Mouse (Mus musculus): ENCODE measurements at regions not wholly inside any gene's neighbourhood (a gene's known extent, or its start where the extent isn't known, plus 50 kb on each side); places are given as distances from the start of the nearest gene placed in this dataset.

GRCm38 (mm10) chr19:26068553-26068952, 396.3 kb downstream of the Dmrt2 start:
- H3K4me1 ChIP-seq (replicated peaks; ENCODE audit: control insufficient read depth, insufficient read depth, low read length), result no peaks in the 10 kb centered on the region
- H3K4me3 ChIP-seq (ENCODE audit: control insufficient read depth, insufficient read depth, low read length), result no peak overlapping the region
- no peaks in the 10 kb centered on the region for H3K36me3 ChIP-seq (ENCODE audit: control insufficient read depth, insufficient read depth, low read length)
- 88% methylated on average over 2 of the region's 2 CpGs for WGBS
- TF ChIP-seq CTCF (IDR thresholded peaks at IDR 0.05; ENCODE audit: borderline replicate concordance, control insufficient read depth, extremely low read depth, insufficient read depth, low read length, poor library complexity) (no peak), POLR2A (IDR thresholded peaks at IDR 0.05; ENCODE audit: control insufficient read depth, extremely low read depth, insufficient read depth, low read length, poor library complexity) (no peak)
- H3K27ac ChIP-seq (ENCODE audit: control insufficient read depth, insufficient read depth, low read length), result no peak overlapping the region
- DNase-seq, result no peak
- H3K27me3 ChIP-seq (ENCODE audit: control insufficient read depth, insufficient read depth, low read length), result no peaks in the 10 kb centered on the region

DNA sequence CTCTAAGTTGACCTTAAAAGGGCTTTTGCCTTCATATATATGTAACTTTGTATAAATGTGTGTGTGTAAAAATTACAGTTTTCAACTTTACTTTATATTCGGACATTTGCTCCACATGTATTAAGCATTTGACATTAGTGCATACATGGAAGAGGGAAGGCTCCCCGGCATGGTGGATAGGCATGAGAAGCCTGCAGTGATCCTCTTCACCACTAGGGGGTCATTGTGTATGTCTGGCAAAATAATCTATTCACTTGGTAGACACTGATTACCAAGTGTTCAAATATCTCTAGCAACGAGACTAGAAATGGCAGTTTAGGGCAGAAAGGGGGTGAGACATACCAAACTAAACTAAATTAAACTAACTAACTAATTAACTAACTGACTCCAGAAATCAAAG, 397.7 kb downstream of the Dmrt2 start:
- Histone ChIP-seq H3K27me3 (ENCODE audit: control insufficient read depth, insufficient read depth, low read length) (no peaks in the 10 kb centered on the region), H3K4me3 (ENCODE audit: control insufficient read depth, insufficient read depth, low read length) (no peak overlapping the region), H3K4me1 (replicated peaks; ENCODE audit: control insufficient read depth, insufficient read depth, low read length) (no peaks in the 10 kb centered on the region), H3K36me3 (ENCODE audit: control insufficient read depth, insufficient read depth, low read length) (no peaks in the 10 kb centered on the region), H3K27ac (ENCODE audit: control insufficient read depth, insufficient read depth, low read length) (no peak overlapping the region)
- 91% methylated on average over 3 of the region's 3 CpGs for WGBS
- DNase-seq, result no peak
- no peak for TF ChIP-seq CTCF (IDR thresholded peaks at IDR 0.05; ENCODE audit: borderline replicate concordance, control insufficient read depth, extremely low read depth, insufficient read depth, low read length, poor library complexity)
- no peak for TF ChIP-seq POLR2A (IDR thresholded peaks at IDR 0.05; ENCODE audit: control insufficient read depth, extremely low read depth, insufficient read depth, low read length, poor library complexity)

GRCm38 (mm10) chr19:26088318-26088717, 416.1 kb downstream of the Dmrt2 start:
- H3K4me3 ChIP-seq (ENCODE audit: control insufficient read depth, insufficient read depth, low read length), result no peak overlapping the region
- H3K4me1 ChIP-seq (replicated peaks; ENCODE audit: control insufficient read depth, insufficient read depth, low read length), result no peaks in the 10 kb centered on the region
- no peaks in the 10 kb centered on the region for H3K27me3 ChIP-seq (ENCODE audit: control insufficient read depth, insufficient read depth, low read length)
- H3K36me3 ChIP-seq (ENCODE audit: control insufficient read depth, insufficient read depth, low read length), result no peaks in the 10 kb centered on the region
- H3K27ac ChIP-seq (ENCODE audit: control insufficient read depth, insufficient read depth, low read length), result no peak overlapping the region
- WGBS, result 83% methylated on average over 3 of the region's 3 CpGs
- DNase-seq, result no peak
- TF ChIP-seq POLR2A (IDR thresholded peaks at IDR 0.05; ENCODE audit: control insufficient read depth, extremely low read depth, insufficient read depth, low read length, poor library complexity) (no peak), CTCF (IDR thresholded peaks at IDR 0.05; ENCODE audit: borderline replicate concordance, control insufficient read depth, extremely low read depth, insufficient read depth, low read length, poor library complexity) (no peak)

DNA sequence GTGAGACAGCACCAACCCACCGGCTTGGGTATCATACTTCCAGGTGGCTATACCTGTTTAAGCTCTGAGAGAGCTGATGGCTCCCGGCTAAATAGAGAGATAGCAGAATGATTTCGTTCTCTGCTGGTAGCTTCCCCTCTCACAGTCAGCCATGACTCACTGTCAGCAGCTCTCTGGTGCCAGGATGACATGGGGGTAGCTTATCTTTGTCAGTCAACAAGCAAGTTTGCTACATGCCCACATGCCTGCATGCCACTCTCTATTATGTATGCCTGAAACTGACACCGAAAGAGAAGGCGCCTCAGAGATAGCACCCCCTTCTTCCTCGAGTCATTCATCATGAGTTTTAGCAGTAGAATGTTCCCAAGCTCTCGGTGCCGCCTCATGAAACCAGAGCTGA, 419.2 kb downstream of the Dmrt2 start:
- Histone ChIP-seq H3K36me3 (ENCODE audit: control insufficient read depth, insufficient read depth, low read length) (no peaks in the 10 kb centered on the region), H3K27ac (ENCODE audit: control insufficient read depth, insufficient read depth, low read length) (no peak overlapping the region), H3K27me3 (ENCODE audit: control insufficient read depth, insufficient read depth, low read length) (no peaks in the 10 kb centered on the region), H3K4me3 (ENCODE audit: control insufficient read depth, insufficient read depth, low read length) (no peak overlapping the region), H3K4me1 (replicated peaks; ENCODE audit: control insufficient read depth, insufficient read depth, low read length) (no peaks in the 10 kb centered on the region)
- no peak for TF ChIP-seq POLR2A (IDR thresholded peaks at IDR 0.05; ENCODE audit: control insufficient read depth, extremely low read depth, insufficient read depth, low read length, poor library complexity)
- no peak for TF ChIP-seq CTCF (IDR thresholded peaks at IDR 0.05; ENCODE audit: borderline replicate concordance, control insufficient read depth, extremely low read depth, insufficient read depth, low read length, poor library complexity)
- DNase-seq, result no peak
- 92% methylated on average over 8 of the region's 8 CpGs for WGBS

- Histone ChIP-seq H3K4me1 (replicated peaks; ENCODE audit: control insufficient read depth, insufficient read depth, low read length) (no peaks in the 10 kb centered on the region), H3K36me3 (ENCODE audit: control insufficient read depth, insufficient read depth, low read length) (no peaks in the 10 kb centered on the region), H3K27me3 (ENCODE audit: control insufficient read depth, insufficient read depth, low read length) (no peaks in the 10 kb centered on the region), H3K27ac (ENCODE audit: control insufficient read depth, insufficient read depth, low read length) (no peak overlapping the region), H3K4me3 (ENCODE audit: control insufficient read depth, insufficient read depth, low read length) (no peak overlapping the region)
- no peak for TF ChIP-seq POLR2A (IDR thresholded peaks at IDR 0.05; ENCODE audit: control insufficient read depth, extremely low read depth, insufficient read depth, low read length, poor library complexity)
- TF ChIP-seq CTCF (IDR thresholded peaks at IDR 0.05; ENCODE audit: borderline replicate concordance, control insufficient read depth, extremely low read depth, insufficient read depth, low read length, poor library complexity), result no peak
- no peak for DNase-seq
- 97% methylated on average over 1 of the region's 1 CpGs for WGBS
Measured at GRCm38 (mm10) chr19:26093844-26094243, 421.6 kb downstream of the Dmrt2 start.

DNA sequence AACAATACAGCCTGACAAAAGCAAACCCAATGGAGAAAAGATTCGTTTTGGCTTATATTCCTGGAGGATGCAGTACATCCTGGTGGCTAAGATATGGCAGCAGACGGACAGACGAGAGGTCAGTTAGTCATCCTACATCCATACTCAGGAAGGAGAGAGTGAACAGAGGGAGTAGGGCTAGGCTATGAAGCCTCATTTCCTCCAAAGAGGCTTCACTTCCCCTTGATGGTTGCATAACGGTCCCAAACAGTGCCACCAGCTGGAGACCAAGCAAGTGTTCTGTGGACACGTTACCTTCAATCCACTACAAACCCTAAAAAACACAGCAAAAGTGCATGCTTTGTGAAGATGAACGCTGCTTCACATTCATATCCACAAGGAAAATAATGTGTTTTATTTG, 442.1 kb downstream of the Dmrt2 start:
- no peak for DNase-seq
- Histone ChIP-seq H3K36me3 (ENCODE audit: control insufficient read depth, insufficient read depth, low read length) (no peaks in the 10 kb centered on the region), H3K27ac (ENCODE audit: control insufficient read depth, insufficient read depth, low read length) (no peak overlapping the region), H3K4me3 (ENCODE audit: control insufficient read depth, insufficient read depth, low read length) (no peak overlapping the region), H3K4me1 (replicated peaks; ENCODE audit: control insufficient read depth, insufficient read depth, low read length) (no peaks in the 10 kb centered on the region), H3K27me3 (ENCODE audit: control insufficient read depth, insufficient read depth, low read length) (no peaks in the 10 kb centered on the region)
- 74% methylated on average over 6 of the region's 6 CpGs for WGBS
- no peak for TF ChIP-seq CTCF (IDR thresholded peaks at IDR 0.05; ENCODE audit: borderline replicate concordance, control insufficient read depth, extremely low read depth, insufficient read depth, low read length, poor library complexity)
- TF ChIP-seq POLR2A (IDR thresholded peaks at IDR 0.05; ENCODE audit: control insufficient read depth, extremely low read depth, insufficient read depth, low read length, poor library complexity), result no peak

- 58% methylated on average over 2 of the region's 2 CpGs for WGBS
- DNase-seq, result no peak
- no peaks in the 10 kb centered on the region for H3K27me3 ChIP-seq (ENCODE audit: control insufficient read depth, insufficient read depth, low read length)
- no peaks in the 10 kb centered on the region for H3K36me3 ChIP-seq (ENCODE audit: control insufficient read depth, insufficient read depth, low read length)
- H3K4me1 ChIP-seq (replicated peaks; ENCODE audit: control insufficient read depth, insufficient read depth, low read length), result no peaks in the 10 kb centered on the region
- H3K4me3 ChIP-seq (ENCODE audit: control insufficient read depth, insufficient read depth, low read length), result no peak overlapping the region
- TF ChIP-seq CTCF (IDR thresholded peaks at IDR 0.05; ENCODE audit: borderline replicate concordance, control insufficient read depth, extremely low read depth, insufficient read depth, low read length, poor library complexity) (no peak), POLR2A (IDR thresholded peaks at IDR 0.05; ENCODE audit: control insufficient read depth, extremely low read depth, insufficient read depth, low read length, poor library complexity) (no peak)
- H3K27ac ChIP-seq (ENCODE audit: control insufficient read depth, insufficient read depth, low read length), result no peak overlapping the region
Measured at GRCm38 (mm10) chr19:26128423-26128822, 456.2 kb downstream of the Dmrt2 start.

All from thymus, adult 2 months (tissue).